Mouse (Mus musculus) bone marrow macrophage, adult 2 months (primary cell): ENCODE results near the gene Rap2c.

ENCODE experiments used
- CTCF ChIP-seq: IDR thresholded peaks from 2 replicates; pipeline ENCODE4 v1.5.1; 2012; ENCODE audit warnings: low read depth, mild to moderate bottlenecking, low read length, moderate library complexity
- POLR2A ChIP-seq: IDR thresholded peaks from 2 replicates; pipeline ENCODE4 v1.6.1; 2012; ENCODE audit warnings: mild to moderate bottlenecking, low read depth, low read length, borderline replicate concordance

- TF ChIP-seq CTCF = no peak
- TF ChIP-seq POLR2A = no peak
Measured at GRCm38 (mm10) chrX:50978428-50978827, 39.4 kb downstream of the Rap2c start.
